Mouse (Mus musculus): Measurements from ENCODE around the gene Pnpla1. TPM values are rescaled to one million over a fixed set of nuclear protein-coding genes. Genes with fewer than 3 reads are reported as not detected.
"Not testable (repeated sequence)": the region's sequence is repeated elsewhere in the genome, so short reads cannot be mapped to it uniquely, and the experiment has no call there.

Pnpla1 gene
- polyA plus RNA-seq, 1 experiment from 2014 or later, result not detected

- Histone ChIP-seq H3K27ac (no peak overlapping the region), H3K9me3 (no peaks in the 10 kb centered on the region), H3K27me3 (ENCODE audit: insufficient read depth, poor library complexity, severe bottlenecking) (no peaks in the 10 kb centered on the region), H3K4me3 (no peak overlapping the region), H3K36me3 (peaks cover 100% of the 10 kb centered on the region), H3K4me1 (replicated peaks) (no peaks in the 10 kb centered on the region)
- WGBS, result 90% methylated on average over 6 of the region's 6 CpGs
- no peak for DNase-seq (ENCODE audit: low spot score)
Measured at GRCm38 (mm10) chr17:28825359-28826041, 32.7 kb upstream of the Pnpla1 start.

- H3K4me1 ChIP-seq (replicated peaks), result no peaks in the 10 kb centered on the region; the same call in 1 of the 2 replicates
- H3K27ac ChIP-seq, result no peak overlapping the region
- H3K27me3 ChIP-seq (ENCODE audit: insufficient read depth, poor library complexity, severe bottlenecking), result no peaks in the 10 kb centered on the region
- WGBS, result 91% methylated on average over 8 of the region's 8 CpGs
- DNase-seq (ENCODE audit: low spot score), result no peak
- H3K36me3 ChIP-seq, result peaks cover 100% of the 10 kb centered on the region
- no peaks in the 10 kb centered on the region for H3K9me3 ChIP-seq
- H3K4me3 ChIP-seq, result no peak overlapping the region
Measured at GRCm38 (mm10) chr17:28827665-28828231, 30.5 kb upstream of the Pnpla1 start.

- 86% methylated on average over 14 of the region's 14 CpGs for WGBS
- Histone ChIP-seq H3K36me3 (peaks cover 99% of the 10 kb centered on the region), H3K4me3 (no peak overlapping the region), H3K4me1 (replicated peaks) (no peaks in the 10 kb centered on the region; the same call in 1 of the 2 replicates), H3K9me3 (no peaks in the 10 kb centered on the region), H3K27ac (no peak overlapping the region), H3K27me3 (ENCODE audit: insufficient read depth, poor library complexity, severe bottlenecking) (no peaks in the 10 kb centered on the region)
- no peak for DNase-seq (ENCODE audit: low spot score)
Measured at GRCm38 (mm10) chr17:28829120-28829519, 29.1 kb upstream of the Pnpla1 start.

GRCm38 (mm10) chr17:28831065-28831464 is 27.1 kb upstream of the Pnpla1 start:
- H3K9me3 ChIP-seq, result no peaks in the 10 kb centered on the region
- no peaks in the 10 kb centered on the region; the same call in 1 of the 2 replicates for H3K4me1 ChIP-seq (replicated peaks)
- H3K27me3 ChIP-seq (ENCODE audit: insufficient read depth, poor library complexity, severe bottlenecking), result no peaks in the 10 kb centered on the region
- H3K4me3 ChIP-seq, result no peak overlapping the region
- H3K27ac ChIP-seq, result no peak overlapping the region
- peaks cover 99% of the 10 kb centered on the region for H3K36me3 ChIP-seq
- DNase-seq (ENCODE audit: low spot score), result no peak
- WGBS, result 82% methylated on average over 8 of the region's 8 CpGs

GRCm38 (mm10) chr17:28832040-28832439 is 26.2 kb upstream of the Pnpla1 start:
- 92% methylated on average over 9 of the region's 9 CpGs for WGBS

GRCm38 (mm10) chr17:28832875-28833274 is 25.3 kb upstream of the Pnpla1 start:
- Histone ChIP-seq H3K27me3 (ENCODE audit: insufficient read depth, poor library complexity, severe bottlenecking) (no peaks in the 10 kb centered on the region), H3K9me3 (no peaks in the 10 kb centered on the region), H3K4me3 (no peak overlapping the region), H3K36me3 (peaks cover 99% of the 10 kb centered on the region), H3K27ac (no peak overlapping the region), H3K4me1 (replicated peaks) (no peaks in the 10 kb centered on the region; the same call in 1 of the 2 replicates)
- WGBS, result 89% methylated on average over 3 of the region's 3 CpGs
- DNase-seq (ENCODE audit: low spot score), result no peak

More at GRCm38 (mm10) chr17:28832040-28832439, 26.2 kb upstream of the Pnpla1 start:
- Histone ChIP-seq H3K4me1 (replicated peaks) (no peaks in the 10 kb centered on the region; the same call in 1 of the 2 replicates), H3K27me3 (ENCODE audit: insufficient read depth, poor library complexity, severe bottlenecking) (no peaks in the 10 kb centered on the region), H3K36me3 (peaks cover 99% of the 10 kb centered on the region), H3K4me3 (no peak overlapping the region), H3K27ac (no peak overlapping the region), H3K9me3 (no peaks in the 10 kb centered on the region)
- DNase-seq (ENCODE audit: low spot score), result no peak

GRCm38 (mm10) chr17:28834676-28835075 is 23.5 kb upstream of the Pnpla1 start:
- Histone ChIP-seq H3K36me3 (peaks cover 99% of the 10 kb centered on the region), H3K27me3 (ENCODE audit: insufficient read depth, poor library complexity, severe bottlenecking) (no peaks in the 10 kb centered on the region), H3K4me1 (replicated peaks) (no peaks in the 10 kb centered on the region; the same call in 1 of the 2 replicates), H3K4me3 (no peak overlapping the region), H3K27ac (no peak overlapping the region), H3K9me3 (peaks cover 6% of the 10 kb centered on the region; the same call in 1 of the 2 replicates)
- 85% methylated on average over 10 of the region's 10 CpGs for WGBS
- no peak for DNase-seq (ENCODE audit: low spot score)

GRCm38 (mm10) chr17:28837840-28838239 is 20.4 kb upstream of the Pnpla1 start:
- peaks cover 6% of the 10 kb centered on the region; the same call in 1 of the 2 replicates for H3K9me3 ChIP-seq
- H3K27me3 ChIP-seq (ENCODE audit: insufficient read depth, poor library complexity, severe bottlenecking), result no peaks in the 10 kb centered on the region
- no peak for DNase-seq (ENCODE audit: low spot score)
- no peak overlapping the region for H3K27ac ChIP-seq
- no peak overlapping the region for H3K4me3 ChIP-seq
- H3K4me1 ChIP-seq (replicated peaks), result no peaks in the 10 kb centered on the region
- WGBS, result 92% methylated on average over 7 of the region's 7 CpGs
- peaks cover 89% of the 10 kb centered on the region for H3K36me3 ChIP-seq

GRCm38 (mm10) chr17:28841947-28842346 is 16.3 kb upstream of the Pnpla1 start:
- not testable (repeated sequence) for H3K4me1 ChIP-seq (replicated peaks); H3K27ac ChIP-seq; DNase-seq (ENCODE audit: low spot score); H3K9me3 ChIP-seq; H3K27me3 ChIP-seq (ENCODE audit: insufficient read depth, poor library complexity, severe bottlenecking); H3K4me3 ChIP-seq
- WGBS, result 95% methylated on average over 4 of the region's 4 CpGs
- H3K36me3 ChIP-seq, result peaks cover 49% of the 10 kb centered on the region

- no peak for DNase-seq (ENCODE audit: low spot score)
- Histone ChIP-seq H3K4me1 (replicated peaks) (0 out of 2 replicates have a peak, but pooled peaks cover 5% of the 10 kb centered on the region), H3K4me3 (no peak overlapping the region), H3K9me3 (peaks cover 6% of the 10 kb centered on the region; the same call in 1 of the 2 replicates), H3K36me3 (peaks cover 32% of the 10 kb centered on the region), H3K27me3 (ENCODE audit: insufficient read depth, poor library complexity, severe bottlenecking) (no peaks in the 10 kb centered on the region), H3K27ac (no peak overlapping the region)
- 87% methylated on average over 5 of the region's 5 CpGs for WGBS
Measured at GRCm38 (mm10) chr17:28843665-28844064, 14.5 kb upstream of the Pnpla1 start.

- WGBS, result 69% methylated on average over 11 of the region's 11 CpGs
- H3K4me1 ChIP-seq (replicated peaks), result 0 out of 2 replicates have a peak, but pooled peaks cover 5% of the 10 kb centered on the region
- no peaks in the 10 kb centered on the region for H3K36me3 ChIP-seq
- no peak overlapping the region for H3K27ac ChIP-seq
- no peak for DNase-seq (ENCODE audit: low spot score)
- H3K9me3 ChIP-seq, result no peaks in the 10 kb centered on the region
- no peak overlapping the region for H3K4me3 ChIP-seq
- no peaks in the 10 kb centered on the region for H3K27me3 ChIP-seq (ENCODE audit: insufficient read depth, poor library complexity, severe bottlenecking)
Measured at GRCm38 (mm10) chr17:28846974-28847617, 11.1 kb upstream of the Pnpla1 start.

- H3K4me3 ChIP-seq, result no peak overlapping the region
- 0 out of 2 replicates have a peak, but pooled peaks cover 2% of the 10 kb centered on the region for H3K9me3 ChIP-seq
- no peaks in the 10 kb centered on the region for H3K27me3 ChIP-seq (ENCODE audit: insufficient read depth, poor library complexity, severe bottlenecking)
- DNase-seq (ENCODE audit: low spot score), result no peak
- WGBS, result 92% methylated on average over 5 of the region's 5 CpGs
- H3K27ac ChIP-seq, result no peak overlapping the region
- 0 out of 2 replicates have a peak, but pooled peaks cover 5% of the 10 kb centered on the region for H3K4me1 ChIP-seq (replicated peaks)
- no peaks in the 10 kb centered on the region for H3K36me3 ChIP-seq
Measured at GRCm38 (mm10) chr17:28850511-28850910, 7.7 kb upstream of the Pnpla1 start.

- DNase-seq (ENCODE audit: low spot score), result no peak
- Histone ChIP-seq H3K4me3 (no peak overlapping the region), H3K9me3 (peaks cover 11% of the 10 kb centered on the region; the same call in 1 of the 2 replicates), H3K27me3 (ENCODE audit: insufficient read depth, poor library complexity, severe bottlenecking) (peaks cover 3% of the 10 kb centered on the region; the same call in 1 of the 2 replicates), H3K36me3 (no peaks in the 10 kb centered on the region), H3K4me1 (replicated peaks) (peaks cover 10% of the 10 kb centered on the region), H3K27ac (no peak overlapping the region)
- 82% methylated on average over 7 of the region's 7 CpGs for WGBS
Measured at GRCm38 (mm10) chr17:28854377-28854776, 3.8 kb upstream of the Pnpla1 start.

All from hindbrain, embryonic 10.5 days (tissue).